Mouse (Mus musculus): ENCODE measurements at regions not wholly inside any gene's neighbourhood (a gene's known extent, or its start where the extent isn't known, plus 50 kb on each side); places are given as distances from the start of the nearest gene placed in this dataset.

GRCm38 (mm10) chr16:87067981-87068380, 286.0 kb upstream of the N6amt1 start:
- Histone ChIP-seq H3K4me1 (no peaks in the 10 kb centered on the region), H3K27me3 (no peaks in the 10 kb centered on the region), H3K9me3 (replicated peaks) (no peaks in the 10 kb centered on the region), H3K4me2 (replicated peaks) (no peak overlapping the region), H3K9ac (no peak overlapping the region), H3K36me3 (no peaks in the 10 kb centered on the region), H3K27ac (replicated peaks) (no peak overlapping the region), H3K4me3 (replicated peaks) (no peak overlapping the region)
- no peak for ATAC-seq (ENCODE audit: insufficient number of reproducible peaks, low FRiP score, low TSS enrichment, low read depth)
- 58% methylated on average over 1 of the region's 1 CpGs for WGBS

DNA sequence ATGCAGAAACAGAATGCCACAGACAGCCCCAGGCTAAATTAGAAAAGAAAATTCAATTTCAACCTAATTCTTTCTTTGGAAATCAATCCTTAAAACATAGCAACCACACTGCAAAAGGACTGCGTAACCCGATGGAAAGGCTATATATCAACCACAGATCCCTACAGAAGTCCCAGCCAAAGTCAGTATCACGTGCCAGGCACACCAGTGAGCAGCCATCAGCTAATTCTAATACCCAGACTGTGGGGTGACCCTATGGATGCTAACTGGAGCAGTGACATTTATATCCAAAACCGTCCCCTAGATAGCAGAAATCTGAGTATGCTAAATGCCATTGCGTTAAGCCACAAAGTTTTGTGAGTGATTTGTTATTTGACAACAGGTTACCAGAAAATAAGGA, 286.5 kb upstream of the N6amt1 start:
- H3K27me3 ChIP-seq: no peaks in the 10 kb centered on the region
- no peaks in the 10 kb centered on the region for H3K36me3 ChIP-seq
- ATAC-seq (ENCODE audit: insufficient number of reproducible peaks, low FRiP score, low TSS enrichment, low read depth): no peak
- no peak overlapping the region for H3K27ac ChIP-seq (replicated peaks)
- no peaks in the 10 kb centered on the region for H3K9me3 ChIP-seq (replicated peaks)
- H3K9ac ChIP-seq: no peak overlapping the region
- H3K4me3 ChIP-seq (replicated peaks): no peak overlapping the region
- WGBS: 66% methylated on average over 5 of the region's 5 CpGs
- H3K4me1 ChIP-seq: no peaks in the 10 kb centered on the region
- no peak overlapping the region for H3K4me2 ChIP-seq (replicated peaks)

DNA sequence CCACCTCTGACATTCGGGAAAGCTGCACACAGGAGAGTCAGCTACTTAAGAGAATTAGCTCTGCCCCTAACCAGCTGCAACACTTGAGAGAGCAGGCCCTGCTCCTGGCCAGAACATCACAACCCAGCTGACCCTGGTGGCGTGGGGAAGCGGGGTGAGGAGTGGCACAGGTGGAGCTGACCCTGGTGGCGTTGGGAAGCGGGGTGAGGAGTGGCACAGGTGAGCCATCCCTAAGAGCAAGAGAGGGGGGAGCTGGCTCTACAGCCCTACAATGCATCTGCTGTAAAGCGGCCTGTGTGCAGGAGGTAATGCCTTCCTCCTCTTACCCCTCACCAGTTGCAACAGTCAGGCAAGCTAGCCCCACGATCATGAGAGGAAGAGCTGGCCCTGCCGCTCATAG, 293.5 kb upstream of the N6amt1 start:
- no peak overlapping the region for H3K4me2 ChIP-seq (replicated peaks)
- H3K9me3 ChIP-seq (replicated peaks): no peaks in the 10 kb centered on the region
- ATAC-seq (ENCODE audit: insufficient number of reproducible peaks, low FRiP score, low TSS enrichment, low read depth): no peak
- WGBS: 89% methylated on average over 8 of the region's 8 CpGs
- no peaks in the 10 kb centered on the region for H3K36me3 ChIP-seq
- H3K9ac ChIP-seq: no peak overlapping the region
- no peaks in the 10 kb centered on the region for H3K27me3 ChIP-seq
- no peaks in the 10 kb centered on the region for H3K4me1 ChIP-seq
- no peak overlapping the region for H3K4me3 ChIP-seq (replicated peaks)
- no peak overlapping the region for H3K27ac ChIP-seq (replicated peaks)

DNA sequence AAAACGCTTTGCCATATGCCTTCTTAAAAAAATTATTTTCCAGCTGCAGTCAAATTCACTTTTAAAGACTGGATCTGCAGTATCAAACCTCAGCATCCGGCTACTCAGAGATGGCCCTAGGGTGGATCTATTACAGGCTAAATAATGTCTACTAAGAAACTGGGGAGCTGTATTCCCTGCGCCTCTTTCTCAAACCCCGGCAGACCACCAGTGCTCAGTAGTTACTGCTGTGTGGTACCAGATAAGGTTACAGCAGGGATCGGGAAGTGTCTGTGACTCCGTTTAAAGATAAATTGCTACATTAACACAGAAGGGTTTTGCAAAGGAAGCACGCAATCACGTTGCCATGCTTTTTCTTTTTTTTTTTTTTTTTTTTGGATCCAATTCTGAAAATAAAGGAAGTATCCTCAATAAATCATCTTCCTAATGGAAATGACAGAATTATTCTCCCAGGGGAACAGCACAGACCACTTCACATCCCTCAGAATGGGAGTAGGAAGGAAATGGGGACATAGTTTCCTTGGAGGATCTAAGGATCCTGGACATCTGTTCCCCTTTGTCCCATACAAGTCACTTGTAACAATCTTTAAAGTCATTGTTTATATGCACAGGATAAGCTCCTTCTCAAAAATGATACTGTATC, 304.1 kb upstream of the N6amt1 start:
- Histone ChIP-seq H3K27ac (replicated peaks) (no peak overlapping the region), H3K27me3 (no peaks in the 10 kb centered on the region), H3K36me3 (no peaks in the 10 kb centered on the region), H3K9ac (no peak overlapping the region), H3K9me3 (replicated peaks) (no peaks in the 10 kb centered on the region), H3K4me1 (no peaks in the 10 kb centered on the region), H3K4me2 (replicated peaks) (no peak overlapping the region), H3K4me3 (replicated peaks) (no peak overlapping the region)
- 59% methylated on average over 8 of the region's 8 CpGs for WGBS
- ATAC-seq (ENCODE audit: insufficient number of reproducible peaks, low FRiP score, low TSS enrichment, low read depth): no peak

DNA sequence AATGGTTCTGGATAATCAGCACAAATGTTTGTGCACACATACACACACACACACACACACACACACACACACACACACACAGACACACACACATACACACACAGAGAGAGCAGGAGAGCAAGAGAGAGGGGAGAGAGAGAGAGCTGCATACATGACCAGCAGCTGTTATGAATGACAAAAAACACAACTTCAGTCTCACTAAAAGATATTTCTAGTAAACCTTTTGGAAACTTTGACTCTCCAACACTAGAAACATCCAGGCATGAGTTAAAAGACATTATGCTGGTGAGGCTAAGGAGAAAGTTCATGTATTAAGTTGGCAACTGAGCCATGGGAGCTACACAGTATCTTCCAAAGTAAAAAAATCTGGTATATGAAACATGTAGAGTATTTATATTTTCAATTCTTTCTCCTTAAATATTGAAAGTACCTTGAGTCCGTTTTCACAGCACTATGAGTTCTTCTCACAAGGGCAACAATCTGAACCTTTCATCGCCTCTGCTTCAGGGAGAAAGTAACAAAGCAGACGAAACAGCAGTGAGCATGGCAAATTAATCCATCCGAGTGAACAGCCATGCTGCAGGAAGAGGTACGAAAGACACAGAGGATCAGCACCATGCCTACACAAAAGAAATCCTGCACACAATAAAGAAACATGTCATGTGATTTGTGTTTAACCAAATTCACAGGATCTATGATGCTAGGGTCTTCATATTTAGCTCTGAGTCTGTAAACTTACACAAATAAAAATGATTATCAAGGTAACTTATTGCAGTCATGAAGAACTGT, 309.0 kb upstream of the N6amt1 start:
- Histone ChIP-seq H3K9ac (no peak overlapping the region), H3K27me3 (no peaks in the 10 kb centered on the region), H3K4me2 (replicated peaks) (no peak overlapping the region), H3K27ac (replicated peaks) (no peak overlapping the region), H3K9me3 (replicated peaks) (no peaks in the 10 kb centered on the region), H3K36me3 (no peaks in the 10 kb centered on the region), H3K4me1 (no peaks in the 10 kb centered on the region), H3K4me3 (replicated peaks) (no peak overlapping the region)
- 57% methylated on average over 5 of the region's 5 CpGs for WGBS
- ATAC-seq (ENCODE audit: insufficient number of reproducible peaks, low FRiP score, low TSS enrichment, low read depth): no peak

- no peaks in the 10 kb centered on the region for H3K27me3 ChIP-seq
- no peak overlapping the region for H3K9ac ChIP-seq
- no peak for ATAC-seq (ENCODE audit: insufficient number of reproducible peaks, low FRiP score, low TSS enrichment, low read depth)
- H3K36me3 ChIP-seq: no peaks in the 10 kb centered on the region
- H3K27ac ChIP-seq (replicated peaks): no peak overlapping the region
- no peak overlapping the region for H3K4me2 ChIP-seq (replicated peaks)
- no peaks in the 10 kb centered on the region for H3K4me1 ChIP-seq
- no peak overlapping the region for H3K4me3 ChIP-seq (replicated peaks)
- no peaks in the 10 kb centered on the region for H3K9me3 ChIP-seq (replicated peaks)
Observed at GRCm38 (mm10) chr16:87043689-87044088, 310.3 kb upstream of the N6amt1 start.

- H3K27ac ChIP-seq (replicated peaks): no peak overlapping the region
- no peaks in the 10 kb centered on the region for H3K27me3 ChIP-seq
- H3K4me2 ChIP-seq (replicated peaks): no peak overlapping the region
- H3K4me3 ChIP-seq (replicated peaks): no peak overlapping the region
- no peaks in the 10 kb centered on the region for H3K9me3 ChIP-seq (replicated peaks)
- no peak overlapping the region for H3K9ac ChIP-seq
- WGBS: 79% methylated on average over 4 of the region's 4 CpGs
- H3K4me1 ChIP-seq: no peaks in the 10 kb centered on the region
- no peak for ATAC-seq (ENCODE audit: insufficient number of reproducible peaks, low FRiP score, low TSS enrichment, low read depth)
- no peaks in the 10 kb centered on the region for H3K36me3 ChIP-seq
Observed at GRCm38 (mm10) chr16:87040366-87040765, 313.6 kb upstream of the N6amt1 start.

DNA sequence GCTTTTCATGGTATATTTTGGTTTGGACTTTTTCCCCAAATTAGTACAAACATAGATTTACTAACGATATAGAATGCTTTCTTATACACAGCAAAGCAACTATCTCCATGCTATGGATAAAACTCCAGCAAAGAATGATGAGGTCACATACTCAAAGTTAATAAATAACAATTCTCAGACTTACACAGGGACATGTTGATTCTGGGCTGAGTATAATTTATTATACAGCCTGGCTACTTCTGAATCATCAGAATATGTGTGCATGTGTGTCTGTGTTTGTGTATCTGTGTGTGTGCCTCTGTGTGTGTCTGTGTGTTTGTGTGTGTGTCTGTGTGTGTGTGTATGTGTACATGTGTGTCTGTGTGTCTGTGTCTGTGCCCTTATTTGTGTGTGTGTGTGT, 314.1 kb upstream of the N6amt1 start:
- H3K4me2 ChIP-seq (replicated peaks): no peak overlapping the region
- ATAC-seq (ENCODE audit: insufficient number of reproducible peaks, low FRiP score, low TSS enrichment, low read depth): no peak
- H3K4me3 ChIP-seq (replicated peaks): no peak overlapping the region
- H3K9ac ChIP-seq: no peak overlapping the region
- H3K36me3 ChIP-seq: no peaks in the 10 kb centered on the region
- no peak overlapping the region for H3K27ac ChIP-seq (replicated peaks)
- H3K27me3 ChIP-seq: no peaks in the 10 kb centered on the region
- 67% methylated on average over 1 of the region's 1 CpGs for WGBS
- no peaks in the 10 kb centered on the region for H3K9me3 ChIP-seq (replicated peaks)
- H3K4me1 ChIP-seq: no peaks in the 10 kb centered on the region

- no peak for ATAC-seq (ENCODE audit: insufficient number of reproducible peaks, low FRiP score, low TSS enrichment, low read depth)
- Histone ChIP-seq H3K4me1 (no peaks in the 10 kb centered on the region), H3K9me3 (replicated peaks) (no peaks in the 10 kb centered on the region), H3K27ac (replicated peaks) (no peak overlapping the region), H3K36me3 (no peaks in the 10 kb centered on the region), H3K27me3 (no peaks in the 10 kb centered on the region), H3K4me2 (replicated peaks) (no peak overlapping the region), H3K4me3 (replicated peaks) (no peak overlapping the region), H3K9ac (no peak overlapping the region)
- 55% methylated on average over 6 of the region's 6 CpGs for WGBS
Observed at GRCm38 (mm10) chr16:87037061-87037460, 316.9 kb upstream of the N6amt1 start.

- Histone ChIP-seq H3K36me3 (no peaks in the 10 kb centered on the region), H3K27me3 (no peaks in the 10 kb centered on the region), H3K4me3 (replicated peaks) (no peak overlapping the region), H3K4me2 (replicated peaks) (no peak overlapping the region), H3K9me3 (replicated peaks) (no peaks in the 10 kb centered on the region), H3K4me1 (peaks cover 3% of the 10 kb centered on the region; the same call in 1 of the 2 replicates), H3K9ac (no peak overlapping the region), H3K27ac (replicated peaks) (no peak overlapping the region)
- WGBS: 34% methylated on average over 3 of the region's 3 CpGs
- ATAC-seq (ENCODE audit: insufficient number of reproducible peaks, low FRiP score, low TSS enrichment, low read depth): peak; percentile 65; the same call in 1 of the 2 replicates
Observed at GRCm38 (mm10) chr16:87031836-87032235, 322.1 kb upstream of the N6amt1 start.

- Histone ChIP-seq H3K4me3 (replicated peaks) (no peak overlapping the region), H3K9ac (no peak overlapping the region), H3K4me2 (replicated peaks) (no peak overlapping the region), H3K27me3 (no peaks in the 10 kb centered on the region), H3K27ac (replicated peaks) (peak overlapping the region; percentile 14; the same call in 1 of the 2 replicates), H3K9me3 (replicated peaks) (no peaks in the 10 kb centered on the region), H3K36me3 (no peaks in the 10 kb centered on the region), H3K4me1 (peaks cover 3% of the 10 kb centered on the region; the same call in 1 of the 2 replicates)
- no peak for ATAC-seq (ENCODE audit: insufficient number of reproducible peaks, low FRiP score, low TSS enrichment, low read depth)
- WGBS: 39% methylated on average over 5 of the region's 5 CpGs
Observed at GRCm38 (mm10) chr16:87028516-87029145, 325.4 kb upstream of the N6amt1 start.
